Mouse (Mus musculus): ENCODE measurements at regions not wholly inside any gene's neighbourhood (a gene's known extent, or its start where the extent isn't known, plus 50 kb on each side); places are given as distances from the start of the nearest gene placed in this dataset.

GRCm38 (mm10) chr14:46573401-46573800, 182.9 kb upstream of the Bmp4 start:
- TF ChIP-seq CTCF (IDR thresholded peaks at IDR 0.05; ENCODE audit: borderline replicate concordance, insufficient read depth, low read depth, low read length) (no peak), POLR2A (IDR thresholded peaks at IDR 0.05; ENCODE audit: borderline replicate concordance, insufficient read depth, low read length) (no peak)
